In genomic region chr2:32165040-32165800, GRCm38 (mm10) we compare ENCODE assay signal across 9 mouse cellular contexts. TPM values are rescaled to one million over a fixed set of nuclear protein-coding genes. Genes with fewer than 3 reads are reported as not detected.
DNase-seq lines count a peak whose midpoint lies in the region; ATAC-seq and TF ChIP-seq lines count a peak whose summit lies in the region.
"Had no signal": no experiment of that assay in that cellular context is flagged by ENCODE, and none has a peak within 500 bp of the region (broad histone marks: within the 10 kb centered on the region; RNA-seq: fewer than 3 reads in every experiment).

No protein-coding gene starts in this region.

- no peak for DNase-seq in hindbrain, postnatal 0 days (ENCODE audit: low spot score)
- DNase-seq in hindbrain, embryonic 14.5 days (ENCODE audit: low spot score): no peak
- DNase-seq in CD4-positive, CD25-positive, alpha-beta regulatory T cell, adult 2 months (ENCODE audit: low read depth, low spot score): peak; percentile 58
- DNase-seq in T-cell, adult 2 months (ENCODE audit: low spot score): peak; percentile 48
- no peak for DNase-seq in right cerebral cortex, adult 2 months (ENCODE audit: low spot score in 2 of 2)
- no peak for DNase-seq in left cerebral cortex, postnatal 25 days (ENCODE audit: low spot score in 2 of 2)
- DNase-seq in urinary bladder, postnatal 10 days (ENCODE audit: low spot score): no peak

- H3K4me3 ChIP-seq in hindbrain, postnatal 0 days (ENCODE audit: low read length): no peak overlapping the region
- no peak overlapping the region for H3K4me3 ChIP-seq in hindbrain, embryonic 14.5 days (replicated peaks; ENCODE audit: low read length)
- H3K4me3 ChIP-seq in liver, embryonic 12.5 days: no peak overlapping the region
- H3K4me3 ChIP-seq: neural tube, embryonic 12.5 days had no signal

- peak overlapping the region; percentile 12; the same call in 1 of the 2 replicates for H3K27ac ChIP-seq in hindbrain, postnatal 0 days
- no peak overlapping the region for H3K27ac ChIP-seq in hindbrain, embryonic 14.5 days
- H3K27ac ChIP-seq in liver, embryonic 12.5 days: peak overlapping the region; percentile 74
- H3K27ac ChIP-seq: neural tube, embryonic 12.5 days had no signal

- H3K4me2 ChIP-seq in hindbrain, postnatal 0 days (ENCODE audit: low read depth, low read length): no peak overlapping the region
- no peak overlapping the region for H3K4me2 ChIP-seq in hindbrain, embryonic 14.5 days (replicated peaks)
- H3K4me2 ChIP-seq in liver, embryonic 12.5 days: peak overlapping the region; percentile 49
- H3K4me2 ChIP-seq: neural tube, embryonic 12.5 days had no signal

- H3K9ac ChIP-seq in hindbrain, postnatal 0 days (replicated peaks; ENCODE audit: low read length): no peak overlapping the region
- H3K9ac ChIP-seq in hindbrain, embryonic 14.5 days: no peak overlapping the region
- peak overlapping the region; percentile 15; the same call in 1 of the 2 replicates for H3K9ac ChIP-seq in liver, embryonic 12.5 days
- H3K9ac ChIP-seq: neural tube, embryonic 12.5 days had no signal

- no peak for TF ChIP-seq CTCF in hindbrain, postnatal 0 days (IDR thresholded peaks at IDR 0.05; ENCODE audit: low read depth)

- no peaks in the 10 kb centered on the region for H3K27me3 ChIP-seq in hindbrain, postnatal 0 days (ENCODE audit: insufficient read depth, low read length)
- H3K27me3 ChIP-seq in hindbrain, embryonic 14.5 days (ENCODE audit: control insufficient read depth, insufficient read depth, low read length): no peaks in the 10 kb centered on the region
- H3K27me3 ChIP-seq in liver, embryonic 12.5 days (replicated peaks): no peaks in the 10 kb centered on the region
- H3K27me3 ChIP-seq: neural tube, embryonic 12.5 days had no signal

- WGBS in hindbrain, postnatal 0 days: 78% methylated on average over 11 of the region's 11 CpGs
- 84% methylated on average over 11 of the region's 11 CpGs for WGBS in hindbrain, embryonic 14.5 days
- WGBS in liver, embryonic 12.5 days (ENCODE audit: insufficient replicate concordance): 77% methylated on average over 11 of the region's 11 CpGs

- H3K4me1 ChIP-seq in hindbrain, postnatal 0 days (ENCODE audit: insufficient read depth, low read length): peaks cover 22% of the 10 kb centered on the region
- peaks cover 61% of the 10 kb centered on the region for H3K4me1 ChIP-seq in hindbrain, embryonic 14.5 days (replicated peaks; ENCODE audit: control insufficient read depth, insufficient read depth, low read length)
- H3K4me1 ChIP-seq in liver, embryonic 12.5 days: peaks cover 90% of the 10 kb centered on the region

- no peak for ATAC-seq in hindbrain, postnatal 0 days
- no peak for ATAC-seq in hindbrain, embryonic 14.5 days (ENCODE audit: low FRiP score)
- no peak for ATAC-seq in liver, embryonic 12.5 days

- H3K9me3 ChIP-seq in hindbrain, postnatal 0 days (ENCODE audit: low read length): no peaks in the 10 kb centered on the region
- H3K9me3 ChIP-seq in hindbrain, embryonic 14.5 days (ENCODE audit: control insufficient read depth, low read length): no peaks in the 10 kb centered on the region
- no peaks in the 10 kb centered on the region for H3K9me3 ChIP-seq in liver, embryonic 12.5 days (replicated peaks)
- H3K9me3 ChIP-seq: neural tube, embryonic 12.5 days had no signal

- no peaks in the 10 kb centered on the region for H3K36me3 ChIP-seq in hindbrain, postnatal 0 days (ENCODE audit: insufficient read depth, low read length)
- no peaks in the 10 kb centered on the region for H3K36me3 ChIP-seq in hindbrain, embryonic 14.5 days (replicated peaks; ENCODE audit: control insufficient read depth, insufficient read depth)
- peaks cover 4% of the 10 kb centered on the region for H3K36me3 ChIP-seq in liver, embryonic 12.5 days

- intact Hi-C loops in left cerebral cortex, postnatal 25 days (cut with DNase I): no loop called here

RNA-seq across cellular contexts. Expression of gene Prrc2b, which starts 14.3 kb away (rescaled TPM):
- total RNA-seq in hindbrain, postnatal 0 days (2014; rRNA removed): 188 and 206 TPM in 2 replicates
- polyA plus RNA-seq in hindbrain, postnatal 0 days (2015; fragmentation: Nextera tagmentation; extraction: Ambion mirVana): 44.8 and 55.9 TPM in 2 replicates
- 105 and 119 TPM in 2 replicates for polyA plus RNA-seq in hindbrain, embryonic 14.5 days (2014; fragmentation: Nextera tagmentation; extraction: Ambion mirVana)
- 20.8 and 23.6 TPM in 2 replicates for polyA plus RNA-seq in liver, embryonic 12.5 days (2016; fragmentation: Nextera tagmentation; extraction: Ambion mirVana)
- total RNA-seq in left cerebral cortex, postnatal 25 days (2021): 100 to 1,000 TPM; 240 TPM

Comparison
In these comparisons a context has a peak if more than half of its experiments do, and no peak if none do; other contexts are left out.
1. DNase-seq: peak in CD4-positive, CD25-positive, alpha-beta regulatory T cell, adult 2 months (single experiment) and T-cell, adult 2 months (single experiment); none in hindbrain, postnatal 0 days (single experiment), hindbrain, embryonic 14.5 days (single experiment), right cerebral cortex, adult 2 months (0 of 2), left cerebral cortex, postnatal 25 days (0 of 2) and urinary bladder, postnatal 10 days (single experiment).